Comparison of ENCODE assay signal across 1 mouse cellular context in the genomic region with DNA sequence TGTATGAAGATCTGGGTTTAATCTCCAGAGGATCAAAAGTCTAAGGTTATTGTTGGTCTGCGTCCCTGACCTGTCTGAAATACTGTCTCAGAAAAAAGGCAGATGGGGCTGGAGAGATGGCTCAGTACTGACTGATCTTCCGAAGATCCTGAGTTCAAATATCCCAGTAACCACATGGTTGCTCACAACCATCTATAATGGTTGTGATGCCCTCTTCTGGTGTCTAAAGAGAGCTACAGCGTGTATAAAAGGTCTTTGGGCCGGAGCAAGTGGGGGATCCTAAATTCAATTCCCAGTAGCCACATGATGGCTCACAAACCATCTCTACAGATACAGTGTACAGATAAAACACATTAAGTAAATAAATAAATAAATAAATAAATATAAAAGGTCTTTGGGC.
TF ChIP-seq lines count a peak whose summit lies in the region.

No protein-coding gene starts in this region.

TF ChIP-seq in CH12.LX, 34 proteins besides CTCF, POLR2A, EP300 and RAD21:
- no peak for TF ChIP-seq JUND (conservative IDR thresholded peaks at IDR 0.05; ENCODE audit: low read depth, low read length)
- no peak for TF ChIP-seq USF1 (IDR thresholded peaks at IDR 0.05; ENCODE audit: low read depth, low read length)
- no peak; the same call in none of the 2 replicates for TF ChIP-seq SMC3 (IDR thresholded peaks at IDR 0.05; ENCODE audit: low read depth, low read length)
- TF ChIP-seq MAFK (IDR thresholded peaks at IDR 0.05; ENCODE audit: insufficient replicate concordance, low read length): no peak
- no peak for TF ChIP-seq MAX (IDR thresholded peaks at IDR 0.05; ENCODE audit: low read length)
- TF ChIP-seq GABPA (IDR thresholded peaks at IDR 0.05; ENCODE audit: insufficient replicate concordance, low read depth, low read length): no peak
- TF ChIP-seq TCF12 (IDR thresholded peaks at IDR 0.05; ENCODE audit: low read depth, low read length): no peak
- TF ChIP-seq NRF1 (IDR thresholded peaks at IDR 0.05; ENCODE audit: low read depth, low read length): no peak
- TF ChIP-seq ZNF384 (IDR thresholded peaks at IDR 0.05; ENCODE audit: low read depth, low read length): no peak
